In the genomic region with DNA sequence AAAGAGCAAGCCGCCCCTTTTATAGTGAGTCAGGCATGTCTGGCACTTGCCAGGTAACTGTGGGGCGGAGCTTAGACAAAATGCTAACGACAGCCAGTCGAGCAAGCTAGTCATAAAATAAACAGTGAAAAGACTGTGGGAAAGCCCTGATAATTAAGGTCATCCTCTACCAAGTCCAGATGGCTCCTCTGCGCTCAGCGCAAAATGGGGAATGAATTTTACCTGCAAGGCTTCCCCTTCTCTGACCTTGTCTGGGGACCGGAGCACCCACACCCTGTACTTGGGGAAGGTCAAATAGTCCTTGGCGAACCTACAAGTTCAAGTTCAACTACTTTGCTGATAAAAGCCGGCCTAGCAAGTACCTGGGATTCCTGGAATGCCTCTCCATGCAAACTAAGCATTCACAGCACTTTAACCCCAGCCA, we compare ENCODE assay signal across 13 mouse cellular contexts. TPM values are rescaled to one million over a fixed set of nuclear protein-coding genes. Genes with fewer than 3 reads are reported as not detected.
DNase-seq lines count a peak whose midpoint lies in the region; ATAC-seq lines count a peak whose summit lies in the region.
"Had no signal": no experiment of that assay in that cellular context is flagged by ENCODE, and none has a peak within 500 bp of the region (broad histone marks: within the 10 kb centered on the region; RNA-seq: fewer than 3 reads in every experiment).

No protein-coding gene starts in this region.

- no peak overlapping the region for H3K4me3 ChIP-seq in stomach, embryonic 15.5 days (replicated peaks)
- H3K4me3 ChIP-seq: liver, embryonic 15.5 days; myocyte had no signal

- no peaks in the 10 kb centered on the region; the same call in 1 of the 2 replicates for H3K4me1 ChIP-seq in stomach, embryonic 15.5 days
- H3K4me1 ChIP-seq: liver, embryonic 15.5 days had no signal

- DNase-seq in cerebellum, adult 9-10 months, result peak; percentile 13
- DNase-seq in cerebellum, adult 8-10 months, result no peak
- peak; percentile 21 for DNase-seq in adrenal gland, postnatal 25 days
- peak; percentile 73 to 76 for DNase-seq in kidney, postnatal 36 days
- no peak for DNase-seq in adipocyte (ENCODE audit: low spot score)
- no peak for DNase-seq in frontal cortex, adult 2 months (ENCODE audit: extremely low spot score in 1 of 2, low spot score in 1 of 2)
- no peak for DNase-seq in thymus, postnatal 0 days (ENCODE audit: low spot score)
- DNase-seq: layer of hippocampus, adult 9-11 months; right cerebral cortex, postnatal 14 days had no signal

- no peaks in the 10 kb centered on the region for H3K36me3 ChIP-seq in stomach, embryonic 15.5 days
- H3K36me3 ChIP-seq: liver, embryonic 15.5 days had no signal

- H3K27me3 ChIP-seq in stomach, embryonic 15.5 days (replicated peaks), result no peaks in the 10 kb centered on the region
- H3K27me3 ChIP-seq: liver, embryonic 15.5 days had no signal

- no peaks in the 10 kb centered on the region for H3K9me3 ChIP-seq in stomach, embryonic 15.5 days
- H3K9me3 ChIP-seq: liver, embryonic 15.5 days had no signal

- ATAC-seq in stomach, embryonic 15.5 days (ENCODE audit: insufficient read depth, low FRiP score, low read depth), result peak; percentile 70; the same call in 1 of the 2 replicates

- no peak overlapping the region for H3K4me2 ChIP-seq in stomach, embryonic 15.5 days
- H3K4me2 ChIP-seq: liver, embryonic 15.5 days had no signal

- H3K27ac ChIP-seq in stomach, embryonic 15.5 days, result no peak overlapping the region
- H3K27ac ChIP-seq: liver, embryonic 15.5 days had no signal

- H3K9ac ChIP-seq in stomach, embryonic 15.5 days, result no peak overlapping the region
- H3K9ac ChIP-seq: liver, embryonic 15.5 days had no signal

- WGBS in stomach, embryonic 15.5 days, result 56% methylated on average over 9 of the region's 9 CpGs

RNA-seq across cellular contexts. Expression of a gene that starts 44.6 kb away (rescaled TPM):
- total RNA-seq in adrenal gland, postnatal 25 days (2021), result 4.0 and 4.9 TPM in 2 replicates
- 34.4 and 43.8 TPM in 2 replicates for polyA plus RNA-seq in stomach, embryonic 15.5 days (2015; fragmentation: Nextera tagmentation; extraction: Ambion mirVana)
- 6.6 TPM in 2 replicates for polyA plus RNA-seq in frontal cortex, adult 2 months (2012; rRNA removed)
- 3.5 and 3.7 TPM in 2 replicates for polyA plus RNA-seq in thymus, postnatal 0 days (2015; fragmentation: Nextera tagmentation; extraction: Ambion mirVana)
- total RNA-seq: common myeloid progenitor, adult 5-6 weeks had no signal

Comparison
In these comparisons a context has a peak if more than half of its experiments do, and no peak if none do; other contexts are left out.
1. DNase-seq: peak in cerebellum, adult 9-10 months (single experiment), adrenal gland, postnatal 25 days (single experiment) and kidney, postnatal 36 days (2 of 2); none in cerebellum, adult 8-10 months (single experiment), adipocyte (single experiment), frontal cortex, adult 2 months (0 of 2) and thymus, postnatal 0 days (single experiment).